Comparison of ENCODE assay signal across 8 mouse cellular contexts in the genomic region with DNA sequence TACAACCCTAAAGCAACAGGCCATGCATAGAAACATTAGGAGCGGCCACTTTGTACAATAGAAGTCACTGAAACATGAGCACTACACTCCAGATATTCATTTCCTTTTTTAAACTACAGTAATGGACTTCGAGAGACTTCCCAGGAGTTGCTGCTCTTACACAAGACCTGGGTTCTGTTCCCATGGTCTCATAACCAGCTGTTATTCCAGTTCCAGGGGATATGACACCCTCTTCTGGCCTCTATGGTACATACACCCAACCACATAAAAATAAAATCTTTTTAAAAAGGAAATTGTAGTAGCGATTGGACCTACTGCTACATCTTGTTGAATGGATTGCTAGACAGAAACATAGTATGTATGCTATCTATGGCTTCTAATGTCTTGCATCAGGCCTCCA. TPM values are rescaled to one million over a fixed set of nuclear protein-coding genes. Genes with fewer than 3 reads are reported as not detected.
A peak's percentile ranks its signal among the peaks of the same experiment; 100 is the strongest.
DNase-seq lines count a peak whose midpoint lies in the region; ATAC-seq lines count a peak whose summit lies in the region.
"Had no signal": no experiment of that assay in that cellular context is flagged by ENCODE, and none has a peak within 500 bp of the region (broad histone marks: within the 10 kb centered on the region; RNA-seq: fewer than 3 reads in every experiment).

No protein-coding gene starts in this region.

- H3K27me3 ChIP-seq in lung, embryonic 15.5 days = 0 out of 2 replicates have a peak, but pooled peaks cover 4% of the 10 kb centered on the region
- H3K27me3 ChIP-seq in embryonic facial prominence, embryonic 13.5 days = no peaks in the 10 kb centered on the region
- no peaks in the 10 kb centered on the region for H3K27me3 ChIP-seq in limb, embryonic 10.5 days (ENCODE audit: low read depth, poor library complexity, severe bottlenecking)
- H3K27me3 ChIP-seq in stomach, embryonic 14.5 days (ENCODE audit: control insufficient read depth, insufficient read depth, low read length) = no peaks in the 10 kb centered on the region

- no peak overlapping the region for H3K27ac ChIP-seq in lung, embryonic 15.5 days
- no peak overlapping the region for H3K27ac ChIP-seq in embryonic facial prominence, embryonic 13.5 days
- peak overlapping the region; percentile 99; the same call in 1 of the 2 replicates for H3K27ac ChIP-seq in limb, embryonic 10.5 days
- H3K27ac ChIP-seq in stomach, embryonic 14.5 days (ENCODE audit: low read length) = no peak overlapping the region

- peaks cover 8% of the 10 kb centered on the region for H3K4me1 ChIP-seq in lung, embryonic 15.5 days
- H3K4me1 ChIP-seq in embryonic facial prominence, embryonic 13.5 days = peaks cover 18% of the 10 kb centered on the region
- peaks cover 20% of the 10 kb centered on the region for H3K4me1 ChIP-seq in limb, embryonic 10.5 days
- peaks cover 9% of the 10 kb centered on the region; the same call in 1 of the 2 replicates for H3K4me1 ChIP-seq in stomach, embryonic 14.5 days (ENCODE audit: control insufficient read depth, insufficient read depth, low read length)

- peak overlapping the region; percentile 97; the same call in 1 of the 2 replicates for H3K9ac ChIP-seq in lung, embryonic 15.5 days
- no peak overlapping the region for H3K9ac ChIP-seq in embryonic facial prominence, embryonic 13.5 days
- H3K9ac ChIP-seq in stomach, embryonic 14.5 days (replicated peaks; ENCODE audit: low read depth, low read length) = no peak overlapping the region

- DNase-seq in lung, postnatal 14 days = no peak
- no peak for DNase-seq in limb, embryonic 10.5 days (ENCODE audit: low spot score)
- DNase-seq in left cerebral cortex, adult 11 months (ENCODE audit: low spot score) = no peak
- DNase-seq in spleen, postnatal 4 days (ENCODE audit: low spot score in 2 of 2) = no peak
- DNase-seq: cerebellum, adult 9-10 months had no signal

- peak overlapping the region; percentile 81 for H3K4me2 ChIP-seq in lung, embryonic 15.5 days
- peak overlapping the region; percentile 81 for H3K4me2 ChIP-seq in embryonic facial prominence, embryonic 13.5 days
- peak overlapping the region; percentile 71 for H3K4me2 ChIP-seq in stomach, embryonic 14.5 days (replicated peaks; ENCODE audit: low read depth, low read length)

- WGBS in lung, embryonic 15.5 days = 77% methylated on average over 3 of the region's 3 CpGs
- WGBS in embryonic facial prominence, embryonic 13.5 days = 83% methylated on average over 3 of the region's 3 CpGs
- WGBS in limb, embryonic 10.5 days = 91% methylated on average over 3 of the region's 3 CpGs
- WGBS in stomach, embryonic 14.5 days = 84% methylated on average over 3 of the region's 3 CpGs

- H3K9me3 ChIP-seq in lung, embryonic 15.5 days = no peaks in the 10 kb centered on the region
- no peaks in the 10 kb centered on the region for H3K9me3 ChIP-seq in embryonic facial prominence, embryonic 13.5 days
- no peaks in the 10 kb centered on the region for H3K9me3 ChIP-seq in limb, embryonic 10.5 days (replicated peaks)
- H3K9me3 ChIP-seq in stomach, embryonic 14.5 days (ENCODE audit: control insufficient read depth, low read depth, low read length) = no peaks in the 10 kb centered on the region

- H3K36me3 ChIP-seq in lung, embryonic 15.5 days = peaks cover 24% of the 10 kb centered on the region
- H3K36me3 ChIP-seq in embryonic facial prominence, embryonic 13.5 days = peaks cover 23% of the 10 kb centered on the region
- H3K36me3 ChIP-seq in limb, embryonic 10.5 days = peaks cover 28% of the 10 kb centered on the region
- H3K36me3 ChIP-seq in stomach, embryonic 14.5 days (ENCODE audit: control insufficient read depth, insufficient read depth, low read length) = peaks cover 21% of the 10 kb centered on the region

- H3K4me3 ChIP-seq in lung, embryonic 15.5 days = peak overlapping the region; percentile 94
- peak overlapping the region; percentile 100 for H3K4me3 ChIP-seq in embryonic facial prominence, embryonic 13.5 days
- peak overlapping the region; percentile 99 for H3K4me3 ChIP-seq in limb, embryonic 10.5 days
- H3K4me3 ChIP-seq in stomach, embryonic 14.5 days (ENCODE audit: low read depth, low read length) = peak overlapping the region; percentile 96

- no peak for ATAC-seq in lung, embryonic 15.5 days (ENCODE audit: borderline replicate concordance, extremely low read depth, low FRiP score, low TSS enrichment)
- ATAC-seq in embryonic facial prominence, embryonic 13.5 days (ENCODE audit: insufficient number of reproducible peaks, insufficient read depth, low FRiP score, low TSS enrichment, low read depth) = no peak
- no peak for ATAC-seq in stomach, embryonic 14.5 days (ENCODE audit: insufficient number of reproducible peaks, insufficient read depth, low FRiP score, low read depth)

RNA-seq across cellular contexts. Expression of a gene that starts 0.5 kb away (rescaled TPM):
- polyA plus RNA-seq in lung, embryonic 15.5 days (2015; fragmentation: Nextera tagmentation; extraction: Ambion mirVana) = 166 and 172 TPM in 2 replicates
- polyA plus RNA-seq in embryonic facial prominence, embryonic 13.5 days (2015; fragmentation: Nextera tagmentation; extraction: Ambion mirVana) = 195 and 207 TPM in 2 replicates
- 198 and 199 TPM in 2 replicates for polyA plus RNA-seq in limb, embryonic 10.5 days (2016; fragmentation: Nextera tagmentation; extraction: Ambion mirVana)
- 178 and 187 TPM in 2 replicates for polyA plus RNA-seq in stomach, embryonic 14.5 days (2014; fragmentation: Nextera tagmentation; extraction: Ambion mirVana)

RNA-seq across cellular contexts. Expression of a gene that starts 48.1 kb away (rescaled TPM):
- polyA plus RNA-seq in lung, embryonic 15.5 days (2015; fragmentation: Nextera tagmentation; extraction: Ambion mirVana) = 10.3 and 10.6 TPM in 2 replicates
- polyA plus RNA-seq in embryonic facial prominence, embryonic 13.5 days (2015; fragmentation: Nextera tagmentation; extraction: Ambion mirVana) = 5.8 and 6.7 TPM in 2 replicates
- 0.26 and 0.33 TPM in 2 replicates for polyA plus RNA-seq in limb, embryonic 10.5 days (2016; fragmentation: Nextera tagmentation; extraction: Ambion mirVana)
- 6.3 and 7.7 TPM in 2 replicates for polyA plus RNA-seq in stomach, embryonic 14.5 days (2014; fragmentation: Nextera tagmentation; extraction: Ambion mirVana)
